Mouse (Mus musculus) right cerebral cortex, postnatal 25 days (tissue): Measurements from ENCODE around the gene Acot7.
A peak's percentile ranks its signal among the peaks of the same experiment; 100 is the strongest.

ENCODE experiments used
- DNase-seq: peaks from one replicate; pipeline ENCODE4 v3.0.0; 2022

The Acot7 gene

DNA sequence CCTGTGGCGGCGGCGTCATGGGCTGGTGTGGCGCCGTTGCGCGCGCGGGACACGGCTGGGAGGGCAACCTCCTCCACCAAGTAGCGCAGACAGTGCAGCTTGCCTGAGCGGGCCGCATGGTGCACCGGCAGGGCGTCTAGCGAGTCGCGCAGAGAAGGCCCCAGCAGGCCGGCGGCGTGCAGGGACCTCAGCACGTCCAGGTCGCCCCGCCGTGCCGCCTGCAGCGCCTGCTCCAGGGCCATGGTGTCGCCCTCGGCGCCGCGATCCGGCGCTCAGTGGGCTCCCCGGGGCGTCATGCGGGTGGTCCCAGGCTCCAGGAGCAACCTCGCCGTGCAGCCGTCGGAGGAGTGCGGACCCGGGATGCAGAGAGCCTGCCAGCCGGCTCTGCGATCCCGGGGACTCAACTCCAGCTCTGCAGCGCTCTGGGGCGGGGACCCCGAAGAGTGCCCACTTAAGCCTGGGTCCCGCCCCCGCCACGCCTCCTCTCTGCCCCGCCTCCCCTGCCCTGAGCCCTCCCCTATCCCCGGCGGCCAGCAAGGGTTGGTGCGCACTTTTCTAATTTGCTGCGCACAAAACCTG is 25.9 kb upstream of the Acot7 start, which contains the start of gene Espn:
Gene Espn (minus strand): TSS at position 406 of the 579 bp plus-strand sequence.
- DNase-seq: no peak

DNA sequence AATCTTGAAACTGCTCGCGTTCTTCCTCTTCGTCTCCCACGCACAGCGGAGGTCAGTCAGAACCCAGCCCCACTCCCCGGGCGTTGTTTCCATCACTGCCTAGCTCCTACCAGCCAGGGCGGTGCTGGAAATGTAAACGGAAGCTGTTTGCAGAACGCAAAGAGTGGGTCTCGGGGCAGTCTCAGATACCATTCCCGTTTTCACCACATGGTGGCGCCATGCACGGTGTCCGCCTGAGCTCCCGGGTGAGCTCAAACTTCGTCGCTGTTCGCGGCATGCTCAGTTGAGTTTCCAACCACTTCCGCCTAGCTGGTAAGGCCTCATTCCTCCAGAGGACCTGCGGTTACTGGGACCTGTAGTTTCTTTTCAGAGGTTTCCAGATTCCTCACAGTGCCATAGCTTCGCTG is 24.2 kb upstream of the Acot7 start:
- peak; percentile 60 for DNase-seq

DNA sequence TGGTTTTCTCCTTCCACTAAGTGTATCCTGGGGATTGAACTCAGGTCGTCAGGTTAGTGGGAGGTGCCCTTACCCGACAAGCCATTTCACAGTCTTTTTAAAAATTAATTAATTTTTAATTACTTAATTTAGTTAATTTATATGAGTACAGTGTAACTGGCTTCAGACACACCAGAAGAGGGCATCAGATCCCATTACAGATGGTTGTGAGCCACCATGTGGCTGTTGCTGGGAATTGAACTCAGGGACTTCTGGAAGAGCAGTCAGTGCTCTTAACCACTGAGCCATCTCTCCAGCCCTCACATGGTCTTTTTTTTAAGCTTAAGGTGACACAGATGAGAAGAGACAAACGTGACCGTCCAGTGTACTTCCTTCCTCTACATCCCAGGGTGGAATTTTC is 22.9 kb upstream of the Acot7 start:
- no peak for DNase-seq

DNA sequence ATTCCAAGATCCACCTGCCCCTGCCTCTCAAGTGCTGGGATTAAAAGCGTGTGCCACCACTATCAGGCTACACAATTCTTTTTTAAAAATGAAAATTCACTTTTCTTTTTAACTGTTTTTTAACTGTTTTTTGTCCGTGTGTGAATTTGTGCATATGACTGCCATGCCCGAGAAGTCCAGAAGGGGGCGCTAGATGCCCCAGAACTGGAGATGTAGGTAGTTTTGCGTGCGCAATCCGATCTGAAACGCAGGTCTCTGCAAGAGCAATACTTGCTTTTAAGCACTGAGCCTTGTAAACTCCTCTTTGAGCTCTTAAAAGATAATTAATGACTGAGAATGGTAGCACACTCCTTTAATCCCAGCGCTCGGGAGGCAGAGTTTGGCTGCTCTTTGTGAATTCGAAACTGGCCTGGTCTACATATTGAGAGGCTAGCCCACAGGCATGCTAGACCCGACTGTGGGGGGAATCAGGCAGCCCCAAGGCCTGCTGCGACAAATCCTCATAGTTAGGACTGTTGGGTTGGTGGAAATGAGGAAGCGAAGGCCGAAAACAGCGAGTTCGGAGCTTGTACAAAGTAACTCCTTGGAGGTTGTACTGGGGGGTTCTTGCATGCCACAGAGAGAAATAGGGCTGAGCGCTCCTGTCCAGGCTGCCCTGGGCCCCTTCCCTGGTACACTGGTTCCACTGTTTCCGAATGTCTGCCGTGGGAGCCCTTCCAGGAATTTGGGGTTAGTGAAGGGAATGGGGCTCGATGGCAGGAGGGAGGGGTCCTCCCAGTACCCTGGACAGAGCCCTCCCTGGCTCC is 20.0 kb upstream of the Acot7 start:
- DNase-seq: no peak

DNA sequence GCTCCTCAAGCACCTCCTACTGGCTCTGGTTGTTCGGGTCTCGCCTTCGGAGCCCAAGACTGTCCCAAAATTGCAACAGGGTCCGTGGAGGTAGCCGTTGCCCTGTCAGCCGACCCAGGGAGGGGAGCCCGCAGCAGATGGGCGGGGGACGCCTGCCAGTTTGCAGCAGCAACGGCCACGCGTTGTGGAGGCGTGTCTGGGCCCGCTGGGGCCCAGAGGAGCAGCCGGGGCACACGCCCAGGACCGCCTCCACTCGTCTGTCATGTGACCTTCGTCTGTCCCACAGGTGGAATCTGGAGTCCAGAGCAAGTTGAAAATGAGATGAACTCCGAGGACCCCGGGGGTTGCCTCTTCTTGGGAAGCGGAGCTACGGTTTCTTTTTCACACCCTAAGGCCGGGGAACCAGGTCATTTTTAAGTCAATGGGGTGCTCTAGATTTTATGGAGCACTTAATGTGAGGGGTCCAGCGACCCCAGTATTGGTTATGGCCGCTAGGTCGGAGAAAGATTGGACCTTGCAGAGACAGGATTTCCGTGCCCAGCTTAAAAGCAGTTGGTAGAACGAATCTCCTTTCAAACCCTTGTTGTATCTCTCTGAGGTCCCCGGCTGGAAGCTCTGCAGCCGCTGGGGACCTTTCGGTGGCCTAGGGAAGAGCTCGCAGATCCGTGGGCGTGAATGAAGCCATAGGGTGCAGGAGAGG is 19.2 kb upstream of the Acot7 start, which contains the start of gene Hes2:
Gene Hes2 (plus strand): TSS at position 283 of the 700 bp plus-strand sequence.
- no peak for DNase-seq

DNA sequence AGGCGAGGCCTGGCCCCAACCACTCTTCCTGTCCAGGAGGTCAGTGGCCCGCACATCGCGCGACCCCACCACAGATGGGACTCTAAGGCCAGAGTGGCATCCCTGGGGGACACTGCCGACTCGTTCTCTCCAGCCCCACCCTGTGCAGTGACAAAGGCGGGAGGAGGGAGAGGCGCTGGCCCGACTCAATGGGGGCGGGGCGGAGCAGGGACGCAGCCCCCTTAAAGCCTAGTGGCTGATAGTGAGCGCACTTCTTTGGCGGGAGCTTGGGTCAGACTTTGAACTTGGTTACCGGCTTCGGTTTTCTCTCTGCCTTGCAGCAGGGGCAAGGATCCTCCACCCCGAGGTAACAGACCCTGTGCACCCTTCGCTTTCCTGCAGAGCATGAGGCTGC is 18.7 kb upstream of the Acot7 start:
- no peak for DNase-seq

DNA sequence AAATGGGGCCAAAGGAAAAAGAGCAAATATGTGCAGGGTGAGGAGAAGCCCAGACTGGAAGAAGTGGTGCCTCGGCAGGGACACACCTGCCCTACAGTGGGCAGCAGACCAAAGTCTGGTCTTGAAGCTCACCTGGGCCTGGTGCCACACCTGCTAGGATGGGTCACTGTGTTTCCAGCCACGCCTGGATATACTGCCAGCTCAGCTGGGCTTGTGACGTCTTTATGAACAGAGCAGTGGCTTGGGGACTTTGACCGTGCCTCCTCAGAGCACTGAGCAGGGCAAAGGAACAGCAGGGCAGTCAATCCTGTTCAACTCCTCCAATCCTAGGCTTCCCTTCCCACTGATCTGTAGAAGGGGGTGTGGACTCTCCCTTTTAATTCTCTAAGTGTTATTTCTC is 17.2 kb upstream of the Acot7 start:
- DNase-seq: no peak

DNA sequence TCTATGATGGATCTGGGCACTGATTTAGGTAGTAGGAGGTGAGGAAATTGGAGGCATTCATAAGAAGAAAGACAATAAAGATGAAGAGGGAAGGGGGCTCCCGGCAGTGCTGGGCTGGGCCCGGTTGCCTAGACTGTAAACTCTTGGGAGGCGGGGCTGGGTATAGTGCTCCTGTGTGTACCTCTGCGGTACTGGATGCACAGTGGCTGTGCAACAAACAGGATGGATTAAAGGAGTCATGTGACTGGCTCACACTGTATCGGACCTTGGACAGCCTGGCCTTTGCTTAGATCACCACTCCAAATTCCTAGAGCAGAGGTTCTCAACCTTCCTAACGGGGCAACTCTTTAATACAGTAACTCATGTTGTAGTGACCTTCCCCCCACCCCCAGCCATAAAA is 16.3 kb upstream of the Acot7 start:
- DNase-seq: no peak

DNA sequence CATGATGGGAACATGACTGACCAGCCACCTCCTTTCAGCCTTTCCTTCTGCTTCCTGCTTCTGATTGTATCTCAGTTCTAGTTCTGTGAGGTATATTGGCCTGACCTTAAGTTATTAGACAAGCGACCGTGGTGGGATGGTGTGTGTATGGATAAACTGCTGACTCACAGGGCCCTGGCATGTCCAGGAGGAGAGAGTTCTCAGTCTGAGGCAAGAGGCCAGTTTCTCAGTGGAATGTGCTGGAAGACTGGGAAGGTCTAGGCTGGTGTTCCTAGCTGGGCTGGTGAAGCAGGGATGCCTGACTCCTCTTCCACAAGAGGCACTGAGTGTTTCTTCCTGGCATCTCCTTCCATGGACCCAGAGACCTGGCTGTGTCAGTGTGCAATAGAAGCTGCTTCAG is 15.2 kb upstream of the Acot7 start:
- DNase-seq: no peak

DNA sequence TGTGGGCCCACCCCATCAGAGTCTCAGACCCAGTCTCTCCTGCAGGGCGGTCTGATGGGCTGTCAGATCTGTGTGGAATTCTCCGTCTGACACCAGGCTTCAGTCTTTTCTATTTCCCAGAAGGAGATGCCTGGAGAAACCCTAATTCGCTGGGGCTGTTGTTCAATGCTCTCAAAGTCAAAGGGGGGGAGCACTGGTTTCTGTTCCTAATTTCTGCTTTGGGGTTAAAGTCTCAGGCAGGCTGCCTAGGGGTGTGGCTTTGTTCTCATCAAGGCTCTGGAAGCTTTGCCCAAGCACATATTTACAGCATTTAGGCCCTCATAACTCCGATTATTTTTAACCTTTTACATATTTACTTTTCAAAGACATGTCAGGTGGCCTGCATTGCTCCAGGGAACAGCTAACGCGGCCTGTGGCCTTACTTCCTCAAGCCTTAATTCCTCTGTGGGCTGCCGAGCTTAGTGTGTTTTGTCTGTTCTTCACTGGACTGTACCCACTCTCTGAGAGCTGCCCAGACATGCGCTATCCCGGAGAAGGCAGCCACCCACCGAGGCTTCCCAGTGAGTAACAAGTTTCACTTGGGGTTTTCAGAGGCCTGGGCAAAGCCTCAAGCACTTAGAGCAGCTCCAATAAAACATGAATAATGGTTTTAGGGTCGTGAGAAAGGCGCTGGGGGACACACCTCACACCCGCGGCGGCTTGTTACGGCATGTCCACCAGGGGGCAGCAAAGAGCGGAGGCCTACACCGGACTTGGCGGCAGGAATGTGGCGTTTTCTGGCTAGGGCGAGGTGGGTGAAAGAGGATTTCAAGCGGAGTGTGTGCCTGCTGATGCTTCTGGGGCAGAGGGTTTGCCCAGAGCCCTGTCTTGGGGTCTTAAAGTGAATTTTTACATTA is 12.7 kb upstream of the Acot7 start:
- peak; percentile 49 for DNase-seq

DNA sequence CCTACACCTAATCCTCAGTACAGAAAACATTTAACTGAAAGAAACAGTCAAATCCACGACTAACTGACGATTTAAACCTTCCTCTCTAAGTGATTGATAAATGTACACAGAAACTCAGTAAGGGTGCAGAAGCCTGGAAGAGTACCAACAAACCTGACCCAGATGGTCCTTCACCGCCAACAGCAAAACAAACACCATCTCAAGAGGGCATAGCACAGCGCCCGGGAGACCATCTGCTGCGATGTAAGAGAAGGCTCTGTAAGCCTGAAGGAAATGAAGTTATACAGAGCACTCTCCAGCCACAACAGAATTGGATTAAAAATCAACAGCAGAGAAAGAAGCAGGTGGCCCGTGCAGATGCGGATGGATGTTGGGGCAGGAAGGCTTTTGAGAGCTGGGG is 9.9 kb upstream of the Acot7 start:
- DNase-seq: no peak

DNA sequence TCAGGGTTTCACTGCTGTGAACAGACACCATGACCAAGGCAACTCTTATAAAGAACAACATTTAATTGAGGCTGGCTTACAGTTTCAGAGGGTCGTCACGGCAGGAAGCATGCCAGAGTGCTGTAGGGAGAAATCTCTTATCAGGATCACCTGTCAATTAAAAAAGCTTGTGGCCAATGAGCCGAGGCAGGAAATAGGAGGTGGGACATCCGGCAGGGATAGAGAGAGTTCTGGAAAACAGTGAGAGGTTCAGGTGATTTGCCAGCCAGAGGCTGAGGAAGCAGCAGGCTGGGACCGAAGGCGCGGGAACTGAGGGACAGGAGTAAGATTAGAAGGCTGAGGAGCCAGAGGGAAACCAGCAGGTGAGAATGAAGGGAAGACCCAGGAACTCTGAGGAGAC is 8.8 kb upstream of the Acot7 start:
- DNase-seq: no peak

DNA sequence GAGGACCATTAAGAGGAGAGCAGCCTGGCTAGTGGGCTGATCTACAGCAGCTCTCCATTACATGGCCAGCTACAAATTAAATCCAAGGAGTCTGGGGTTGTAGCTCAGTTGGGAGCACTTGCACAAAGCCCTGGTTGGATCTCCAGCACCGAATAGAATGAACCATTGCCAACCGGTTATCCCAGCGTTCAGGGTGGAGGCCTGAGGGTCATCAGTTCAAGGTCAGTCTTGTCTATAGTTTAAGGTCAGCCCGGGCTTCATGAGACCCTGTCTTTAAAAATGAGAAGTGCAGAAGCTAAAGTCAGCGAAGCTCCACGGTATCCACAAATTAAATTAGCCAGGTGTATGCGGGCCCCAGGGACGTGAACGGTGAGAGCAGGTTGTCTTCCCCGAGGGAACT is 7.6 kb upstream of the Acot7 start:
- no peak for DNase-seq

DNA sequence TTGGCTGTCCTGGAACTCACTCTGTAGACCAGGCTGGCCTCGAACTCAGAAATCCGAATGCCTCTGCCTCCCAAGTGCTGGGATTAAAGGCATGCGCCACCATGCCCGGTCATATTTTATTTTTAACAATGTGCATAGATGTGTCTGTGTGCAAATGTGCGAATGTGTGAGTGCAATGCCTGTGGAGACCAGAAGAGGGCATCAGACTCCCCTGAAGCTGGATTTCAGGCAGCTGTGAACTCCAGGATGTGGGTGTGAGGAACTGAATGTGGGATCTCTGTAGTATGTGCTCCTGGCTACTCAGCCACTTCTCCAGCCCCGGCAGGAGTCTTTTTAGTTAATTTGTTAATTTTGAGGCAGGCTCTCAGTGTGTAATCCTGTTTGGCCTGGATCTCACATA is 6.4 kb upstream of the Acot7 start:
- no peak for DNase-seq

DNA sequence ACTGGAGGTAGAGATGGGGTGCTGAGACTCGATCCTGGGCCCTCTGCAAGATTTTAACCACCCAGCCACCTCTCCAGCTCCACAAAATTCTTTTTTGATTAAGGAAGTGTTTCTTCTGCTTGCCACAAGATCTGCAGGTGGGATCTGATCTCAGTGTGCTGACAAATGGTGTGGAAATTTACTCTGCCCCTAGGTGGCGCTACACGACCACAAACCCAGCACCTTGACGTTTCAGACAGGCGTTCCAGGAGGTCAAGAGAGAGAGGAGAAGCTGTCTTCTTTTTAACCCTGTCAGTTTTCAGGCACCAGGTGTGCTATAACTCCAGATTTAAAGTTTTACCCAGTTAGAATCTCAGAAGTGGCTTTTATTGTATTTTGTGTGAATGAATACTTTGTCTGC is 4.9 kb upstream of the Acot7 start:
- peak; percentile 68 for DNase-seq

DNA sequence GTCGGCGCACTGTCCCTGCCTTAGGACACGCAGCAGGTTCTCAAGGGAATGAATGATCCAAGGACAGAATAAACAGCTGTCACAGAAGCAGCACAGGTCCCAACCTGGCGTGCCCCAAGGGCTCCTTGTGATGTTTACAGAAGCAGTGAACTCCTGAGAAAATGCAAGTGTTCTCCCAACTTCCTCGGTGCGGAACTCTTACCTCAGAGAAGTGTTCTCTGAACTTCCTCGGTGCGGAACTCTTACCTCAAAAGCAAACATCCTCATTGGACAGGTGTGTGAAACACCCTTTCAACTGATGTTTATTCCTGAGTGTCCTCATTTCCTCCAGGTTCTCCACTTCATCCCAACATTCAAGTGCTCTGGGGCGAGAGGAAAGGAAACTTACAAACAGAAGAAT is 4.0 kb upstream of the Acot7 start:
- DNase-seq: no peak

DNA sequence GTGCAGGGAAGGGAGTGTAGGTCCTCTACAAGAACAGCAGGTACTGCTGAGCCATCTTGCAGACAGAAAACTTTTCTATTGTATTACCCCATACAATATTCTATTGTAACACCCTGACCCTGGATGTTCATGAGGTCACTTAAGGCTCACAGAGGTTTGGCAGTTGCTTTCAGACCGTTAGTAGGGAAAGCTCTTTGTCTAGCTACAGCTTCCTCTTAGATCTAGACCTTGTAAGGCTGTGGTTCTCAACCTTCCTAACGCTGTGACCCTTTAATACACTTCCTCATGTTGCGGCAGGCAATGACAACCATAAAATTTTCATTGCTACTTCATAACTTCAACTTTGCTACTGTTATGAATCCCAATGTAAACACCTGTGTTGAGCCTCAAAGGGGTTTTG is 1.3 kb upstream of the Acot7 start:
- DNase-seq: no peak

DNA sequence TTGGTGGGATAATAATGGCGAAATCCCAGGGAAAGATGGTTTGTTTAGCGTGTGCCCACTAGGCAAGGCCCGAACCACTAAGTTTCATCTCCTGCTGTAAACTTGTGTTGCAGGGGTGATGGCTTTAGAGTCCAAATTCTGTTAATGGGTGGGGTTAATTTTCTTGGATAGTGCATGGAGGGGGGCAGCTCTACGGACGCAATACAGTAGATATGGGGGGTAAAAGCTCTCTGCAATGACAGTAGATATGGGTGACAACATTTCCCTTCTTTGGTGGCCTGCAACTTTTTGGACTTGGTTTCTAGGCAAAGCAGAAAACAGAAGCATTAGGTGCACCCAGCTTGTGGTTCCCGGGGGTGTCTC is 779 bp upstream of the Acot7 start:
- no peak for DNase-seq

DNA sequence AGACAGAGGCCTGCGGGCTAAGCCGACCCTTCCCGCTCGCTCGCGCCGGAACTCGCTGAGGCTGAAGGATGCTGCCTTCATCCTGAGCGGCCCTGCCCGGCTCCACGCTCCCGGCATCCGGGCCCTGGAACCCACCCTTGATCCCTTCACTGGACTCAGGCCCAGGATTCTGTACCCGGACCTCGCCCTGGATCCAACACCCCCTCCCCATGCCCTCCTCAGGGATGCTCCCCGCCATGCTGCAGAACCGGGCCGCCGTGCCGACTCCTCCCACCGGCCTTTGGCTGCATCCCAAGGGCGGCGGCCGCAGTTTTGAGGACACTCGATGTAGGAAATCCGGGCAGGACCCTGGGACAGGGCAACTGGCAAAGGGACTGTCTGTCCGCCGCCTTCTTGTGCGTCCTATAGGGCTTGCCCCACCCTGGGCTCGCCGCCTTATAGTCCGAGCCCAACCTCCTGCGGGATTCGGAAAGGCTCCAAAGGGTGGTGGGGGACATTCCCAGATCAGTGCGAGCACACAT is 470 bp downstream of the Acot7 start:
- DNase-seq: peak; percentile 42

DNA sequence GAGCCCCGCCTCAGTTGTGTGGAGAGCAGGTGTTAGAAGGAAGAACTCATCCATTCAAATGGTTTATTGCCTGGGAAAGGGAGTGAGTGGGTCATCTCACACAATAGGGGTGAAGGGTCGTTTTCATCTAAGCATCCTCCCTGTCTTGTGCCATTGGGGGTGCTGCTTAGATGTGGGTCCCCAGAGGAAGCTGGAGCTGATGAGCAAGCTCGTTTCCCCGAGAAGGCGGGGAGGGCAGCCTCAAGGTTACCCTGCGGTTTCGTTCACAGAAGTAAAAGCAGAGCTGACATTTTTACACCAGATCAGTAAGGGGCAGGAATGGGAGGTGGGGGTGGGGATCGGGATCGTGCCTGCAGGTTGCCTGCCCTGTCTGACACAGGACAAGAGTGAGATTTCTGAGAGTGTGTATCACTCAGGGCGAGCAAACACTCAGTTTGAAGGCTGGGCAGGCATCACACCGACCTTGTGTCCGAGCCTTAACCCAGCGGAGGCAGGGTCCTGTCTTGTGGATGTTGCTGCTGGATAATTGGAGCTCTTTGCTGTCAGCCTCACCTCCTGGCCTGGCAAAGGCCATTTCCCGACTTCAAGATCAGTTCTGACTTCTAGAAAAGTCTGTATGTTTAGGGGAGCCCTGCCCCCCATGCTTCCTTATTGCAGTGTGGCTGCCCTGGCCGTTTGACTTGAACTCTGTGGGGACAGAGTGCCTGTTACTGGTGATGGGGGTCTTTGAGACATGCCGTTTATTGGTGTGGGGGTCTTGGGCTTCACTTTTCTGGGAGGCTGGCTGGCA is 1.2 kb downstream of the Acot7 start:
- no peak for DNase-seq

DNA sequence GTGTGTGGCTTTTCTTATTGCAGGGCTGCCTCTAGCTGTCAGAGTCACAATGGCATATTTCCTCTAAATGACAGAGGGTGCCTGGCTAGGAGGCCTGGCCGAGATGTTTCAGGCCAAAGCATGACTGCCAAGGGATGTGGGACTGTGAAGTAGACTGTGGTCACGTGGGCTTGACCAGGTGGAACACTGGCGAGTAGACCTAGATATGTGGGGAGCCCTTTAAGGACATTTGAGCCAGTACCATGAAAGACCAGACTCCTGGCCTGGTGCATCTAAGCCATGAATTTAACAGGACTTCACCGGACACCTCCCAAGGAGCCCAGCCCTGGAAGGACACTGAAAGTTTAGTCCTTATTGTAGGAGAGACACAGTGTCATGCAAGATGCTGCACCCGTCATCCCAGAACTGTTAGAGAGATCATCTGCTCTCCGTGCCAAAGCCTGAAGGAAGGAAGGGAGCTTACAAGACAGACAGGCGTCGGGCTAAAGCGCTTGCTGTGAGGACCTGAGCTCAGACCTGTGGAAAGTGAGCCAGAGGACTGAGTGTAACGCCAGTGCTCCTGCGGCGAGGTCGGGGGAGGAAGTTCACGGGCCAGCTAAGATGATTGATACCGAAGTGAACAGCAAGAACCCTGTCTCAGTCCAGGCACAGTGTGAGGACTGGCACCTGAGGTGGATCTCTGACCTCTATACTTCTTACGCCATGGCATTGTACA is 2.2 kb downstream of the Acot7 start:
- no peak for DNase-seq
